Comparison of ENCODE assay signal across 12 mouse cellular contexts in the genomic region with DNA sequence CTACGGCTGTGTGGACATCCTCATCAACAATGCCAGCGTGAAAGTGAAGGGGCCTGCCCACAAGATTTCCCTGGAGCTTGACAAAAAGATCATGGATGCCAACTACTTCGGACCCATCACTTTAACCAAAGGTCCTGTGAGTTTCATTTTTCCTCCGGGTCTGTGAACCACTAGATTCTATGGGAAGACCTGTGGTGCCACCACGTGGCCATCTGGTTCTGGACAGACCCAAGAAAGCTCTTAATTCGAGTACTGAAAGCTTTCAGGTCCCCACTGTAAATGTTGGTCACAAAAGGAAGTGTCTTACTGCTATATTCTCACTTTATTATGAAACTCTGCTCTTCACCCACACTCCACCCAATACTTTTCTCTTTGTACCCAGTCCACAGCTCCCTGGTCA. TPM values are rescaled to one million over a fixed set of nuclear protein-coding genes. Genes with fewer than 3 reads are reported as not detected.
DNase-seq lines count a peak whose midpoint lies in the region; ATAC-seq and TF ChIP-seq lines count a peak whose summit lies in the region.
"Had no signal": no experiment of that assay in that cellular context is flagged by ENCODE, and none has a peak within 500 bp of the region (broad histone marks: within the 10 kb centered on the region; RNA-seq: fewer than 3 reads in every experiment).

No protein-coding gene starts in this region.

- 61% methylated on average over 6 of the region's 6 CpGs for WGBS in cerebellum, adult 2 months
- WGBS in kidney, postnatal 0 days: 76% methylated on average over 6 of the region's 6 CpGs
- 79% methylated on average over 6 of the region's 6 CpGs for WGBS in stomach, postnatal 0 days

- H3K4me2 ChIP-seq in kidney, postnatal 0 days (ENCODE audit: low read length): no peak overlapping the region
- H3K4me2 ChIP-seq in stomach, postnatal 0 days (replicated peaks; ENCODE audit: low read depth): no peak overlapping the region
- H3K4me2 ChIP-seq: limb, embryonic 12.5 days had no signal

- no peak for ATAC-seq in kidney, postnatal 0 days (replicated peaks; ENCODE audit: low FRiP score, low read depth)
- no peak for ATAC-seq in stomach, postnatal 0 days (ENCODE audit: low FRiP score, low TSS enrichment)

- H3K9ac ChIP-seq in kidney, postnatal 0 days (ENCODE audit: low read depth, low read length): no peak overlapping the region
- H3K9ac ChIP-seq in stomach, postnatal 0 days (ENCODE audit: low read length): no peak overlapping the region
- H3K9ac ChIP-seq: limb, embryonic 12.5 days had no signal

- H3K4me1 ChIP-seq in cerebellum, adult 2 months (ENCODE audit: control insufficient read depth, insufficient read depth, low read length): no peaks in the 10 kb centered on the region
- H3K4me1 ChIP-seq in kidney, postnatal 0 days (replicated peaks; ENCODE audit: insufficient read depth, low read length): no peaks in the 10 kb centered on the region
- H3K4me1 ChIP-seq in stomach, postnatal 0 days (replicated peaks; ENCODE audit: control insufficient read depth, insufficient read depth): no peaks in the 10 kb centered on the region
- H3K4me1 ChIP-seq: limb, embryonic 12.5 days had no signal

- peak in 1 of 2 experiments; percentile 14 for DNase-seq in cerebellum, adult 2 months
- DNase-seq in cerebellum, adult 9-10 months: no peak
- no peak for DNase-seq in kidney, postnatal 0 days (ENCODE audit: low spot score)
- DNase-seq in kidney, adult 11 months: no peak
- DNase-seq in right cerebral cortex, adult 18-20 months: peak; percentile 13
- DNase-seq in right cerebral cortex, postnatal 25 days: no peak
- no peak for DNase-seq in stomach, postnatal 0 days (ENCODE audit: low spot score)
- no peak for DNase-seq in c-Kit-positive CD71-positive TER-119-positive erythroid progenitor cells, embryonic 14.5 days (ENCODE audit: low spot score)
- DNase-seq: thymus, postnatal 36 days had no signal

- no peaks in the 10 kb centered on the region for H3K9me3 ChIP-seq in kidney, postnatal 0 days (replicated peaks; ENCODE audit: low read length)
- H3K9me3 ChIP-seq in stomach, postnatal 0 days (ENCODE audit: control insufficient read depth, low read length): no peaks in the 10 kb centered on the region
- H3K9me3 ChIP-seq: limb, embryonic 12.5 days had no signal

- TF ChIP-seq CTCF in cerebellum, adult 2 months (IDR thresholded peaks at IDR 0.05; ENCODE audit: borderline replicate concordance, insufficient read depth, low read depth, low read length): peak; percentile 41; the same call in 1 of the 2 replicates
- TF ChIP-seq CTCF in kidney, postnatal 0 days (IDR thresholded peaks at IDR 0.05; ENCODE audit: low read depth): peak; percentile 39; the same call in 1 of the 2 replicates
- peak; percentile 64 for TF ChIP-seq CTCF in stomach, postnatal 0 days (IDR thresholded peaks at IDR 0.05; ENCODE audit: low read depth)

- TF ChIP-seq EP300 in stomach, postnatal 0 days (optimal IDR thresholded peaks at IDR 0.05): no peak

- no peaks in the 10 kb centered on the region for H3K27me3 ChIP-seq in cerebellum, adult 2 months (ENCODE audit: control insufficient read depth, insufficient read depth, low read length)
- no peaks in the 10 kb centered on the region for H3K27me3 ChIP-seq in kidney, postnatal 0 days (ENCODE audit: insufficient read depth, low read length)
- no peaks in the 10 kb centered on the region for H3K27me3 ChIP-seq in stomach, postnatal 0 days (ENCODE audit: control insufficient read depth, insufficient read depth, low read length)
- H3K27me3 ChIP-seq: limb, embryonic 12.5 days had no signal

- TF ChIP-seq POLR2A in cerebellum, adult 2 months (IDR thresholded peaks at IDR 0.05; ENCODE audit: borderline replicate concordance, insufficient read depth, low read length): no peak

- no peaks in the 10 kb centered on the region for H3K36me3 ChIP-seq in kidney, postnatal 0 days (ENCODE audit: insufficient read depth, low read length)
- H3K36me3 ChIP-seq in stomach, postnatal 0 days (ENCODE audit: control insufficient read depth, insufficient read depth, low read length): no peaks in the 10 kb centered on the region
- H3K36me3 ChIP-seq: limb, embryonic 12.5 days had no signal

- H3K4me3 ChIP-seq in cerebellum, adult 2 months (replicated peaks; ENCODE audit: insufficient read depth, low read depth, low read length): no peak overlapping the region
- no peak overlapping the region for H3K4me3 ChIP-seq in kidney, postnatal 0 days (replicated peaks; ENCODE audit: low read depth, low read length)
- no peak overlapping the region for H3K4me3 ChIP-seq in stomach, postnatal 0 days (ENCODE audit: low read depth, low read length)
- H3K4me3 ChIP-seq: limb, embryonic 12.5 days had no signal

- no peak overlapping the region for H3K27ac ChIP-seq in cerebellum, adult 2 months (ENCODE audit: insufficient read depth, low read length)
- no peak overlapping the region for H3K27ac ChIP-seq in kidney, postnatal 0 days
- H3K27ac ChIP-seq in stomach, postnatal 0 days (replicated peaks): no peak overlapping the region
- H3K27ac ChIP-seq: limb, embryonic 12.5 days had no signal

RNA-seq across cellular contexts. Expression of a gene that starts 13.5 kb away (rescaled TPM):
- 0.10 TPM in 1 of 2 replicates, not detected in the other for polyA plus RNA-seq in cerebellum, adult 2 months (2012; rRNA removed)
- not detected in 2 replicates for polyA plus RNA-seq in kidney, postnatal 0 days (2015; fragmentation: Nextera tagmentation; extraction: Ambion mirVana)
- polyA plus RNA-seq in stomach, postnatal 0 days (2015; fragmentation: Nextera tagmentation; extraction: Ambion mirVana): 0.28 TPM in 1 of 2 replicates, not detected in the other

RNA-seq across cellular contexts. Expression of a gene that starts 37.1 kb away (rescaled TPM):
- not detected in 2 replicates for polyA plus RNA-seq in cerebellum, adult 2 months (2012; rRNA removed)
- polyA plus RNA-seq in kidney, postnatal 0 days (2015; fragmentation: Nextera tagmentation; extraction: Ambion mirVana): not detected in 2 replicates
- not detected in 2 replicates for polyA plus RNA-seq in stomach, postnatal 0 days (2015; fragmentation: Nextera tagmentation; extraction: Ambion mirVana)
- polyA plus RNA-seq: heart, embryonic 16.5 days; limb, embryonic 12.5 days; lung, embryonic 16.5 days had no signal

RNA-seq across cellular contexts. Expression of a gene that starts 40.6 kb away (rescaled TPM):
- 0.03 TPM in 2 replicates for polyA plus RNA-seq in cerebellum, adult 2 months (2012; rRNA removed)
- polyA plus RNA-seq in kidney, postnatal 0 days (2015; fragmentation: Nextera tagmentation; extraction: Ambion mirVana): not detected in 2 replicates
- polyA plus RNA-seq in stomach, postnatal 0 days (2015; fragmentation: Nextera tagmentation; extraction: Ambion mirVana): 0.50 and 0.56 TPM in 2 replicates
- polyA plus RNA-seq: limb, embryonic 12.5 days had no signal
